Mouse (Mus musculus) spleen, adult 2 months (tissue): Measurements from ENCODE around the gene Bmpr1b.

ENCODE experiments used
- CTCF ChIP-seq: fragments of 200-500 bp; IDR thresholded peaks from 2 replicates; pipeline ENCODE4 v1.5.1; 2011; ENCODE audit warnings: mild to moderate bottlenecking, inconsistent platforms; ENCODE audit not compliant: insufficient read depth, insufficient read length, insufficient replicate concordance; ENCODE audit errors: extremely low read depth
- POLR2A ChIP-seq: fragments of 200-500 bp; IDR thresholded peaks from 2 replicates; pipeline ENCODE4 v1.6.1; 2011; ENCODE audit warnings: low read depth, low read length, inconsistent platforms

- TF ChIP-seq CTCF = no peak
- no peak for TF ChIP-seq POLR2A
Observed at GRCm38 (mm10) chr3:142077723-142078302, 91.4 kb downstream of the Bmpr1b start.
